Mouse (Mus musculus) layer of hippocampus, adult 18-20 months (tissue): Measurements from ENCODE around the gene Dkk2. TPM values are rescaled to one million over a fixed set of nuclear protein-coding genes. Genes with fewer than 3 reads are reported as not detected.

Source experiments
- DNase-seq, 2 experiments: peaks; one replicate each; pipeline ENCODE4 v3.0.0; 2022; ENCODE audit warnings: low spot score in 2 of 2
- total RNA-seq, 2 experiments: library from RNA; stranded (reverse); gene quantifications; 2 replicates each; pipeline ENCODE4 v1.2.3; 2021

Gene Dkk2
- total RNA-seq, 2 experiments from 2014 or later, result 0.23 to 0.37 TPM

- DNase-seq, result no peak
These were observed 37.5 kb downstream of the Dkk2 start for GRCm38 (mm10) chr3:132122581-132122980.

GRCm38 (mm10) chr3:132125227-132125740 is 40.2 kb downstream of the Dkk2 start:
- no peak for DNase-seq

GRCm38 (mm10) chr3:132129730-132130274 is 44.7 kb downstream of the Dkk2 start:
- DNase-seq, result no peak

GRCm38 (mm10) chr3:132130781-132131180 is 45.7 kb downstream of the Dkk2 start:
- no peak for DNase-seq

- DNase-seq, result no peak
These were observed 46.8 kb downstream of the Dkk2 start for GRCm38 (mm10) chr3:132131939-132132338.

- no peak for DNase-seq
These were observed 49.4 kb downstream of the Dkk2 start for GRCm38 (mm10) chr3:132134502-132134901.

- DNase-seq, result peak in 1 of 2 experiments; percentile 11
These were observed 52.8 kb downstream of the Dkk2 start for GRCm38 (mm10) chr3:132137802-132138378.

GRCm38 (mm10) chr3:132141031-132141430 is 55.9 kb downstream of the Dkk2 start:
- no peak for DNase-seq

- DNase-seq, result peak in 1 of 2 experiments; percentile 3
These were observed 64.4 kb downstream of the Dkk2 start for GRCm38 (mm10) chr3:132149446-132150025.

GRCm38 (mm10) chr3:132158817-132159216 is 73.7 kb downstream of the Dkk2 start:
- no peak for DNase-seq

GRCm38 (mm10) chr3:132168911-132169310 is 83.8 kb downstream of the Dkk2 start:
- no peak for DNase-seq

- DNase-seq, result no peak
These were observed 101.9 kb downstream of the Dkk2 start for GRCm38 (mm10) chr3:132186888-132187552.

GRCm38 (mm10) chr3:132201950-132202349 is 116.9 kb downstream of the Dkk2 start:
- no peak for DNase-seq

GRCm38 (mm10) chr3:132202665-132203064 is 117.6 kb downstream of the Dkk2 start:
- no peak for DNase-seq

GRCm38 (mm10) chr3:132207469-132207868 is 122.4 kb downstream of the Dkk2 start:
- peak; percentile 4 to 59 for DNase-seq

- no peak for DNase-seq
These were observed 126.2 kb downstream of the Dkk2 start for GRCm38 (mm10) chr3:132211260-132211659.

GRCm38 (mm10) chr3:132219977-132220487 is 134.9 kb downstream of the Dkk2 start:
- no peak for DNase-seq

- no peak for DNase-seq
These were observed 142.5 kb downstream of the Dkk2 start for GRCm38 (mm10) chr3:132227622-132228021.
